Mouse (Mus musculus) inflammation-experienced regulatory T-cells, adult 16 weeks (primary cell): ENCODE results near the gene Skint9. TPM values are rescaled to one million over a fixed set of nuclear protein-coding genes. Genes with fewer than 3 reads are reported as not detected.

Experiments
- polyA plus RNA-seq: library from polyadenylated mRNA; unstranded; fragments of 100-300 nt; shearing (Covaris generic); gene quantifications from one replicate; pipeline ENCODE4 v1.2.1, GENCODE M21; 2017

Gene Skint9
- polyA plus RNA-seq, result not detected

DNA sequence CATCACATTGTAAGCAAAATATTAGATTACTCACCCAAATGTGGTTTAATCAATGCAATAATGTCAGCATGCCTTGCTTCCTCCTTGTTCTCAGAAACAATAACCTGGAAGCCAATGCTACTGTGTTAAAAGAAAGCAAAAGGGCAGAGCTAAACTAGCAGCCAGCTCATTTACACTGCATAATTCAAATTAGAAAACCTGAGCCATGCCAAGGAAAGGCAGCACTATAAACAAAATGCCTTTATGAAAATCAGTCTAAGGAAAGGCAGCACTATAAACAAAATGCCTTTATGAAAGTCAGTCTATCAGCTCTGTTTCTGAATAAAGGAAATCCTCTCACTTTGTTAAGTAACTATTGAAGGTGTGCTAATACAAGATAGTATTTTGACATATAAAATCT lies at the start of gene Skint9:
Gene Skint9, minus strand, starts transcription at position 101 of the 400 bp plus-strand sequence.

Other genes starting within 250 kb of the Skint9 start
- gene Skint3, start 201.7 kb downstream of the Skint9 start, polyA plus RNA-seq, result 0.07 TPM
- gene Skint2, start 123.2 kb upstream of the Skint9 start, polyA plus RNA-seq, result not detected